Mouse (Mus musculus) central nervous system, embryonic 14 days (tissue): ENCODE results near the gene Slc25a21. TPM values are rescaled to one million over a fixed set of nuclear protein-coding genes. Genes with fewer than 3 reads are reported as not detected.

Experiments
- polyA plus RNA-seq: library from polyadenylated mRNA; depleted of rRNA; stranded (reverse); fragments of >200 nt; gene quantifications from 2 replicates; pipeline ENCODE4 v1.2.3, GENCODE M21; 2012; rRNA removed

The Slc25a21 gene
- 0.05 and 0.10 TPM in 2 replicates for polyA plus RNA-seq

DNA sequence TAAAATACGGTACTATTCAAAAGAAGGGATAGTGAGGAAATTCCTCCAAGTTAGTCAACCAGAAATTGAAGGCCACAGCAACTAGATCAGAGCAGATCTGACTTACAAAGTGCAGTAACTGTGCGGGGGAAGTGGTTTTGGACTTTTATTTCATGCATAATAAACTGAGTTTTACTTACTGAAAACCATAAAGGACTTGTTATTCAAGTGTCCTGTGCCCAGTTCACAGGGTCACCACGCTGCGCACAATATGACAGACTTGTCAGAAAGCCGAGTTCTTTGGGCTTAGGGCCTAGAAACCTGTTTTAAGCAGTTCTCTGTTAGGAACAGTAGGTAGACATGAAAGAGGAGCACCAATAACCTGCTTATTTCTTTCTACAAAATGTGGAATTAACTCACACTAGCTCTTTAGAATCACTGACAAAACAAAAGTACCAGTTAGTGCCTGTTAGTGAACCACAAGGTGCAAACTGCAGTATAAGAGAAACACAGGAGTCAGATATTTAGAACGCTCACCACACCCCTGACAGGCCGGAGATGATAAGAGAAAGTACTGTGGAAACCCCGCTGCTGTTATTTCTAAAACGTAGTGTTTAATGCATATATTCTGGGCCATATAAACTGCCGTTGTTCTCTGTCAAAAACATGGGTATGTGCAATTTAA, at the start of gene Slc25a21:
TSS of gene Slc25a21 (minus strand) at position 110 of the 664 bp plus-strand sequence.

DNA sequence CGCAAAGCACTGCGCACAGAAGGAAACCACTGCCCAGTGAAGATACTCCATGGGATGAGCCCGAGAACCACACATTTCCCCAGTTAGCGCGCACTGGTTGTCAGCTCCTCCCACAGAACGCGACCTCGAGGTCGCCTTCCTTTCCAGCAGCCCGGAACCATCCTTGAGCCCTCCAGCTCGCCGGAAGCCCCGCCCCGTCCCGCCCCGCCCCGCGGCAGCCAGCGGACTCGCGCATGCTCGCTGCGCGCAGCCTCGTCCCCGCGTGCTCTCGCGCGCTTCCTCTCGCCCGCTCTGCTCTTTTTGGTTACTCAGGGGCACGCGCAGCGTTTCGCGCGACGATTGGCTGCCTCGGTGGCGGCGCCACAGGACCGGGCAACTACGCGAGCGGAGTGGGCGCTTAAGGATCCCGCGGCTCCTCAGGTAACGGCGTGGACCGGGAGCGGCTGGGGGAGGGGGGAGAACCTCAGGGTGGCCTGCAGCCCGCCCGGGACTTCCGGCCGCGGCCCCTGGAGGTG, 33.0 kb upstream of the Slc25a21 start, which contains the start of the genes Prps1l3 and Mipol1:
TSS of gene Prps1l3 (plus strand) at position 221 of the 515 bp plus-strand sequence.
TSS of gene Mipol1 (plus strand) at position 236 of the 515 bp plus-strand sequence.

DNA sequence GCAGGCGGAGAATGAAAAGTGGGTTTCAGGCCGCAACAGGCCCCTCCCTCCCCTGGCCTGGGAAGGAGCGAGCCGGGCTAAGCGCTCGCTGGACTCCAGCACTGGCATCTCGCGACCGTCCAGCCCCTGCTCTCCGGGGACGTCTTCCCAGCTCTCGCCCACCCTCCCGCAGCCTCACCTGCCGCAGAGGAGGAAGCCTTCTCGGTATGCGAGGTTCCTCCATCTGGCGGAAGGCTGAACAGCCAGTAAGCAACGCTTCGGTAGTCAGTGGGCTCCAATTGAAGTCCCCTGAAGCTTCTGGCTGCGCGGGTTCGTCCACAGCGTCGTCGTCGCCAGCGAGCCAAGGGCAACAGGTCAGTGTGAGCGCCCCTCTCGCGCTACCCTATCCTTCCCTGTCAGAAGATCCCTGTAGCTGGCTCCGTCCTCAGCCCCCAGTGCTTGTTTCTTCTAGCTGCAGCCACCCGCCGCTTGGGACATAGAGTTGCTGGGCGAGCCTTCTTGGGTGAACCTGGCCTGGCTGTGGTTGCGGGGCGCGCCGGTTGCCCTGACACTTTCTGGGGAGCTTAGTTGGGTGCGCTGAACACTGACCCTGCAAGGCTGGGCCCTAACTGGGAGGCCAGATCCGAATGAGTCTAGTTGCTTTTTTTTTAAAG, 505.7 kb downstream of the Slc25a21 start, which contains the start of gene Pax9:
TSS of gene Pax9 (plus strand) at position 341 of the 653 bp plus-strand sequence.

Other genes with a start within 250 kb of the Slc25a21 start
- gene Prps1l3, start 32.9 kb upstream of the Slc25a21 start, polyA plus RNA-seq: 18.6 and 19.1 TPM in 2 replicates
- 4.2 and 4.6 TPM in 2 replicates for gene Mipol1, start 33.0 kb upstream of the Slc25a21 start, polyA plus RNA-seq